Mouse (Mus musculus): ENCODE data around the gene Timeless. TPM values are rescaled to one million over a fixed set of nuclear protein-coding genes. Genes with fewer than 3 reads are reported as not detected.
"Not testable (repeated sequence)": the region's sequence is repeated elsewhere in the genome, so short reads cannot be mapped to it uniquely, and the experiment has no call there.

Timeless gene
- total RNA-seq, 1 experiment from 2014 or later: 60.3 TPM

DNA sequence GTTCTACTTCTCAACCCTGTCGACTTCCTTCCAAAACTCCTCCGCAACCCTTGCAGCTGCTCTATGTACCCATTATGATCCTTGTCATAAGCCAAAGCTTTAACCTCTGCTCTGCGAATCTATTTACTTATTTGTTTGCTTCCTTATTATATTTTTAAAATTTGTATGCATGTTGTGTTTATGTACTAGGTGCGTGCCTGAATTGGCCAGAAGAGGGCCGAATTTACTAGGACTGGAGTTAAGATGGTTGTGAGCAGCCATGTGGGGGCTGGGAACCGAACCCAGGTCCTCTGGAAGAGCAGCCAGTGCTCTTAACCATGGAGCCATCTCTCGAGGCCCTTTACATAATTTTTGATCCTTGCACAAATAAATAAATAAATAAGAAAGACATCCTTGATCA, 39.0 kb downstream of the Timeless start:
- no peak for ATAC-seq (replicated peaks in 1 of 2; ENCODE audit: insufficient read depth in 1 of 2, low FRiP score in 2 of 2, low TSS enrichment in 1 of 2, low read depth in 1 of 2, poor library complexity in 2 of 2, severe bottlenecking in 2 of 2)

- ATAC-seq (replicated peaks in 1 of 2; ENCODE audit: insufficient read depth in 1 of 2, low FRiP score in 2 of 2, low TSS enrichment in 1 of 2, low read depth in 1 of 2, poor library complexity in 2 of 2, severe bottlenecking in 2 of 2): no peak
These were observed 40.0 kb downstream of the Timeless start for GRCm38 (mm10) chr10:128271883-128272282.

DNA sequence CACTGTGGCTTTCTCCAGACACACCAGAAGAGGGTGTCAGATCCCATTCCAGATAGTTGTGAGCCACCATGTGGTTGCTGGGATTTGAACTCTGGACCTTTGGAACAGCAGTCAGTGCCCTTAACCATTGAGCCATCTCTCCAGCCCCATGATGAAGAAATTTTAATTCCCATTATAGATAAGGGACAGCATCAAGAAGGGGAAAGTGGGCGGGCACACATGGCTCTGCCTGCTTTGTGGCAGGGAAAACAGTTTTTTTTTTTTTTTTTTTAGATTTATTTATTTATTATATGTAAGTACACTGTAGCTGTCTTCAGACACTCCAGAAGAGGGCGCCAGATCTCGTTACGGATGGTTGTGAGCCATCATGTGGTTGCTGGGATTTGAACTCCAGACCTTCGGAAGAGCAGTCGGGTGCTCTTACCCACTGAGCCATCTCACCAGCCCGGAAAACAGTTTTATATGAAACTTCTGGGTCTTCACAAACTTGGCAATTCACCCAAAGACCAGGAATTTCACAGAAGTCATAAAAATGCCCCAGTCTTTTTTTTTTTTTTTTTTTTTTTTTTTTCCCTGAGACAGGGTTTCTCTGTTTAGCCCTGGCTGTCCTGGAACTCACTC, 41.1 kb downstream of the Timeless start:
- not testable (repeated sequence) for ATAC-seq (replicated peaks in 1 of 2; ENCODE audit: insufficient read depth in 1 of 2, low FRiP score in 2 of 2, low TSS enrichment in 1 of 2, low read depth in 1 of 2, poor library complexity in 2 of 2, severe bottlenecking in 2 of 2)

DNA sequence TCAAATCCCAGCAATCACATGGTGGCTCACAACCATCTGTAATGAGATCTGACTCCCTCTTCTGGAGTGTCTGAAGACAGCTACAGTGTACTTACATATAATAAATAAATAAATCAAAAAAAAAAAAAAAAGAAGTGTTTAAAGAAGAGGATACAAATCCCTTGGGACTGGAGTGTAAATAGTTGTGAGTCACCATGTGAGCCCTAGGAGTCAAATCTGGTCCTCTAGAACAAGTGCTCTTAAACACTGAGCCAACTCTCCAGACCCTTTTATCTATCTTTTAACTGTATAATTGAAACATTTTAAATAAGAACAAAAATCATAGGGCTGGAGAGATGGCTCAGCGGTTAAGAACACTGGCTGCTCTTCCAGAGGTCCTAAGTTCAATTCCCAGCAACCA, 43.5 kb downstream of the Timeless start:
- ATAC-seq (replicated peaks in 1 of 2; ENCODE audit: insufficient read depth in 1 of 2, low FRiP score in 2 of 2, low TSS enrichment in 1 of 2, low read depth in 1 of 2, poor library complexity in 2 of 2, severe bottlenecking in 2 of 2): not testable (repeated sequence)

GRCm38 (mm10) chr10:128278158-128278557, 46.3 kb downstream of the Timeless start:
- ATAC-seq (replicated peaks in 1 of 2; ENCODE audit: insufficient read depth in 1 of 2, low FRiP score in 2 of 2, low TSS enrichment in 1 of 2, low read depth in 1 of 2, poor library complexity in 2 of 2, severe bottlenecking in 2 of 2): no peak

DNA sequence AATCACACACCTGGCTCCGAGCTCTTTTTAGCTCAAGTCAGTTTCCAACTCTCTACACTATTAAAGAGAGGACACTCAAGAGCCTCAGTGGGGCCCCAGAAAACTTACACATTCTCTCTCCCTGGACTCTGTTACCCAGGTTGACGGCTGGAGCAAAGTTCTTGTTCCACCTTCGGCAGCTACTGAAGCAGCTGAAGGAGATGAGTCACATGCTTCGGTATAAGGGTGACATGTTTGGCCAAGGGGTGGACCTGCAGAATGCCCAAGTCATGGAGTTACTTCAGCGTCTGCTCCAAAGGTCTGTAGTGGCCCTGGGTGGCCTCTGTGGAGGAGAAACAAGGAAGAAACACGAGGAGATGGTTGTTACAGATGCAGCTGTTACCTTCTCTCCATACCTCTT, 49.1 kb downstream of the Timeless start:
- ATAC-seq (replicated peaks in 1 of 2; ENCODE audit: insufficient read depth in 1 of 2, low FRiP score in 2 of 2, low TSS enrichment in 1 of 2, low read depth in 1 of 2, poor library complexity in 2 of 2, severe bottlenecking in 2 of 2): no peak

GRCm38 (mm10) chr10:128281682-128282081, 49.8 kb downstream of the Timeless start:
- no peak for ATAC-seq (replicated peaks in 1 of 2; ENCODE audit: insufficient read depth in 1 of 2, low FRiP score in 2 of 2, low TSS enrichment in 1 of 2, low read depth in 1 of 2, poor library complexity in 2 of 2, severe bottlenecking in 2 of 2)

DNA sequence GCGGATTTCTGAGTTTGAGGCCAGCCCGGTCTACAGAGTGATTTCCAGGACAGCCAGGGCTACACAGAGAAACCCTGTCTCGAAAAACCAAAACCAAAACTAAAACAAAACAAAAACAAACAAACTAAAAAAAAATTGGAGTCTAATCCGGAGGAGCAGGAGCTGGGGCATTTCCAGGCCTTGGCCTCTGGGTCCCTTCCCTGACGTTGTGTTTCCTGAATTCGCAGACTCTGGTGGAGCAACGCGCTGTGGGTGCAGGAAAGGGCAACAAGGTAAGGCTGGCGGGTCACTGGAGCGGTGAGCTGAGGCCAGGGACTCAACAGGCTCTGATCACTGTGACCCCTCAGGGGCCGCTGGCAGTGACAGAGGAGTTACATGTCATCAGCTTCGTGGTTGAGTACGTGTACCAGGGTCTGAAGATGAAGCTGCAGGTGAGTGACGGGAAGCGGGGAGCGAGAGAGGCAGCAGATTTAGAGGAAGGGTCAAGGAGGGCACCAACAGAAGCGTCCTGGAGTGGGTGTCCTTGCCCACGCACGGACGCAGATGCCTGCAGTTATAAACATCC, 51.1 kb downstream of the Timeless start:
- ATAC-seq (replicated peaks in 1 of 2; ENCODE audit: insufficient read depth in 1 of 2, low FRiP score in 2 of 2, low TSS enrichment in 1 of 2, low read depth in 1 of 2, poor library complexity in 2 of 2, severe bottlenecking in 2 of 2): no peak

DNA sequence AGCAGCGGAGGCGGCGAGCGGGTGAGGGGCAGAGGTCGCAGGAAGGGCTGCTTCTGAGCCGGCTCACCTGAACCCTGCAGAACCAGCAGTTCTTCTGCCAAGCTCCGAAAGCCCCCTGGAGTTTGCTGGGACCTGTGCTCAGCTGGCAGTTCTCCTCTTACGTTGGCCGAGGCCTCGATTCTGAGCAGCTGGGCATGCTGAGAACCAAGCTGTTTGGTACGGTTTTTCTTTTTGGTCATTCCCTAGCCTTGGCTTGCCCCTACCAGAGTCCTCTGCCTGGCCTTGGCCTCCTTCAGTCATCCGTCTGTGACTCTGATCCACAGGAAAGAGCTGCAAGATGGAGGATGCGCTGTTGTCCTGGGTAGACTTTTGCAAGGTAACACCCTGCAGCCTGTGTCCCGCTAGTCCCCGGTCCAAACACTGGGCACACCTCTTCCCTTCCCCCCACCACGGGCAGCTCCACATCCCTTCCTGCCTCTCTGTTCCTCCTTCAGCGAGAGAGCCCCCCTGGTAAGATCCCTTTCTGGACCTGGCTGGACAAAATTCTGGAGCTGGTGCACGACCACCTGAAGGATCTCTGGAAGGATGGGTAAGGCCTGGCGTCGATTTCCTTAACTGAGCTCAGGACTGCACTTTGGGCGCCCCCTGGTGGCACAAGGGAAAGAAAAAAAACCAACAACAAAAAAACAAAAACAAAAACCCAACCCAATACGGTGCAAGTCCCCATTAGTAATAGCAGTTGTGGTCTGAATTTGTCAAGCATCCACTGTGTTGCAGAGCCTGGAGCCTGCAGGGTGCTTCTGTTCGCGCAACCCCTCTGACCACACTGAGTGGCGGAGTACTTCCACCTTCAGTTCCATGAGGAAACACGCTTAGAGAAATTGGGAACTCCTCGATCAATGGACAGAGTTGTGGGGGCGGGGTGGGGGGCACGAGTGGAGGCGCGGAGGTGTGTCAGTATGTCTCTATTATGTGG, 52.0 kb downstream of the Timeless start:
- peak; percentile 37 to 63; a peak in 2 of 4 replicates for ATAC-seq (replicated peaks in 1 of 2; ENCODE audit: insufficient read depth in 1 of 2, low FRiP score in 2 of 2, low TSS enrichment in 1 of 2, low read depth in 1 of 2, poor library complexity in 2 of 2, severe bottlenecking in 2 of 2)

DNA sequence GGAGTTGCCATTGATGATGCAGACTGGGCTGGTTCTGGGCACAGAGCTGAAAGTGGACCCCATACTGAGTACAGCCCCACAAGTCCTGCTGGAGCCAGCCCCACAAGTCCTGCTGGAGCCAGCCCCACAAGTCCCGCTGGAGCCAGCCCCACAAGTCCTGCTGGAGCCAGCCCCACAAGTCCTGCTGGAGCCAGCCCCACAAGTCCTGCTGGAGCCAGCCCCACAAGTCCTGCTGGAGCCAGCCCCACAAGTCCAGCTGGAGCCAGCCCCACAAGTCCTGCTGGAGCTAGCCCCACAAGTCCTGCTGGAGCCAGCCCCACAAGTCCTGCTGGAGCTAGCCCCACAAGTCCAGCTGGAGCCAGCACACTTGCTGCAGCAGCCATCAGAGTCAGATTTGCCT, 58.7 kb downstream of the Timeless start:
- ATAC-seq (replicated peaks in 1 of 2; ENCODE audit: insufficient read depth in 1 of 2, low FRiP score in 2 of 2, low TSS enrichment in 1 of 2, low read depth in 1 of 2, poor library complexity in 2 of 2, severe bottlenecking in 2 of 2): not testable (repeated sequence)

- ATAC-seq (replicated peaks in 1 of 2; ENCODE audit: insufficient read depth in 1 of 2, low FRiP score in 2 of 2, low TSS enrichment in 1 of 2, low read depth in 1 of 2, poor library complexity in 2 of 2, severe bottlenecking in 2 of 2): no peak
These were observed 64.7 kb downstream of the Timeless start for GRCm38 (mm10) chr10:128296370-128297090.

- no peak for ATAC-seq (replicated peaks in 1 of 2; ENCODE audit: insufficient read depth in 1 of 2, low FRiP score in 2 of 2, low TSS enrichment in 1 of 2, low read depth in 1 of 2, poor library complexity in 2 of 2, severe bottlenecking in 2 of 2)
These were observed 65.4 kb downstream of the Timeless start for GRCm38 (mm10) chr10:128297221-128297620.

DNA sequence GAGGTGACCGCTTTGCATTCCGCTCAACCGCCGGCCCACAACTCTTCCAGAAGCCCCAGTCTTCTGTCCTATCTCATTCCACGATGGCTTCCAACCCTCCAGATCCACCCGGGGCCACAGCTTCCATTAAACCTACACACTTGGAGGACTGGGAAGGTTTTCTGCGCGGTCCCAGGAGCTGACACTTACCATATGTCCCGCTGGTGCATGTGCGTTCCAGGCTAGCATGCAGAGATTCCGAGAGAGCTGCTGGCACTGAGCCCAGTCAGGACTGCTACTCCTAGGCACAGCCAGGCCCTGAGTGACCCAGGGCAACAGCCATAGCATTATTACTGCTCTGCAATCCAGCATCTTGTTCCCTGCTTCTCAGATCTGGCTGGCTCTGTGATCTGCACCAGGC, 65.8 kb downstream of the Timeless start:
- ATAC-seq (replicated peaks in 1 of 2; ENCODE audit: insufficient read depth in 1 of 2, low FRiP score in 2 of 2, low TSS enrichment in 1 of 2, low read depth in 1 of 2, poor library complexity in 2 of 2, severe bottlenecking in 2 of 2): no peak

DNA sequence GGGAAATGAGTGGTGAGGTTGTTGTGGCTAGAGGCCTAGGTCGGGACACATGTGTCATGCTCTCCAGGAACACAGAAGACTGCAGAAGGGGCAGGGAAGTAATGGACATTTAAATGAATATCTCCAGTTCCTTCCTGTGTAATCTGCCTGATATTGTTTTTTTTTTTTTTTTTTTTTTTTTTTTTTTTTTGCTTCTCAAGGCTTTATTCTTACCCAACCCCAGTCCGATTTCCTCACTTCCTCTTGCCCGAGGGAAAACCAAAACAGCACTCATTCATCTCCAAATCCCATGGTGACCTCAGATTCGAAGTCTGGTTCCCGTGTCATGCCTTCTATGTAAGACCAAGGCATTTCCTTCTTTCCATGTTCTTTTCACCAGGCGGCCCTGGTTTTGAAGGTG, 66.4 kb downstream of the Timeless start:
- ATAC-seq (replicated peaks in 1 of 2; ENCODE audit: insufficient read depth in 1 of 2, low FRiP score in 2 of 2, low TSS enrichment in 1 of 2, low read depth in 1 of 2, poor library complexity in 2 of 2, severe bottlenecking in 2 of 2): no peak

DNA sequence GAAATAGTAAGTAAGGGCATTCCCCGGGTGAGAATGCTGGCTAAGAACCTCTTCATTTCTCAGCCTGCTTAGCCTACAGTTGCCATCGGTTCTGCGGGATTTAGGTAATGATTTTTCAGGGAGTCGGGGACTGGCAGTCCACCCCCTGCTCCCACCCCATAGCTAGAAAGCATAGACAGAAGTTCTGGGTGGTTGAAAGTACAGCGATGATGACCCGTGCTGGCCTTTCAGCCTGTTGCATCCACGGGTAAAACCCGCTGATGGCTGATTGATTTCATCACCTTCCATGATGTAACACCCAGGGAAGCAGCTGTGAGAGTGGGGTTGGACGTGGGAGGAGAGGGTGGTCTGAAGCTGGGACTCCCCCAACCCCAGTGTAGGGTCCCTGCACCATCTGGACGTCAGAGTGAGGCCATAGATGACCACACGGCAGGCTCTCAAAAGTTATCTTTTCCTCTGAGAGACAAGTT, 66.9 kb downstream of the Timeless start, which contains the start of gene Il23a:
Gene Il23a (minus strand): TSS at position 51 of the 470 bp plus-strand sequence.
- ATAC-seq (replicated peaks in 1 of 2; ENCODE audit: insufficient read depth in 1 of 2, low FRiP score in 2 of 2, low TSS enrichment in 1 of 2, low read depth in 1 of 2, poor library complexity in 2 of 2, severe bottlenecking in 2 of 2): no peak

DNA sequence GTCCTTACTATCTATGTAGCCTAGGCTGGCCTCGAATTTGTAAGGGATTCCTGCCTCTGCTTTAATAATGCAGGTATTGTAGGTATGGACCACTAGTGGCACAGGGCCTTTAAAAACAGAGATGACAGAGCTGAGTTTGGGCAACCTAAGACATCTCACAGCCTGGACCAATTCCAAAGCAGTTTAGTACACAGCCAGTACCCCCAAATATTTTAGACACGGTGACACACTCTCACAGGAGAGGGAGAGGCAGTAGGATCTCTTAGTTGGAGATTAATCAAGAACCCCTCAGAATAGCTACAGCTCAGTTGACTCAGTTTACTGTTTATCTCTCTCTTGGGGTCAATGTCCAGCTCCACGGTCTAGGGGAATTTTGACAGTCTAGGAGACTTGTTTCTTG, 70.5 kb downstream of the Timeless start:
- ATAC-seq (replicated peaks in 1 of 2; ENCODE audit: insufficient read depth in 1 of 2, low FRiP score in 2 of 2, low TSS enrichment in 1 of 2, low read depth in 1 of 2, poor library complexity in 2 of 2, severe bottlenecking in 2 of 2): no peak

Measured in hematopoietic stem cell, adult 5-6 weeks (primary cell).